Mouse (Mus musculus) stomach, embryonic 14.5 days (tissue): Measurements from ENCODE around the gene Dok7. TPM values are rescaled to one million over a fixed set of nuclear protein-coding genes. Genes with fewer than 3 reads are reported as not detected.

Experiments used
- ATAC-seq: fragments of 200-750 bp; cut with Nextera tagmentation; 2 replicates; pipeline ENCODE4 v1.8.0; 2017; ENCODE audit warnings: low read depth, moderate TSS enrichment; ENCODE audit not compliant: insufficient number of reproducible peaks, insufficient read depth, low FRiP score
- H3K27ac ChIP-seq: fragments of 300-500 bp; sonication (generic); 2 replicates; pipeline ENCODE4 v1.5.1; 2014; ENCODE audit warnings: mild to moderate bottlenecking, low read length, moderate library complexity, mixed read lengths
- H3K27me3 ChIP-seq: fragments of 300-500 bp; sonication (generic); 2 replicates; pipeline ENCODE4 v1.6.1; 2014; ENCODE audit warnings: low read length, control low read depth, mixed read lengths; ENCODE audit not compliant: control insufficient read depth, insufficient read depth
- H3K36me3 ChIP-seq: fragments of 300-500 bp; sonication (generic); 2 replicates; pipeline ENCODE4 v1.6.1; 2014; ENCODE audit warnings: mild to moderate bottlenecking, control low read depth, low read length, moderate library complexity, mixed read lengths; ENCODE audit not compliant: control insufficient read depth, insufficient read depth
- H3K4me1 ChIP-seq: fragments of 300-500 bp; sonication (generic); 2 replicates; pipeline ENCODE4 v1.6.1; 2014; ENCODE audit warnings: low read length, control low read depth, mixed read lengths; ENCODE audit not compliant: control insufficient read depth, insufficient read depth
- H3K4me2 ChIP-seq: fragments of 300-500 bp; sonication (generic); replicated peaks from 2 replicates; pipeline ENCODE4 v1.6.1; 2014; ENCODE audit warnings: low read depth, low read length, control low read depth
- H3K4me3 ChIP-seq: fragments of 300-500 bp; sonication (generic); 2 replicates; pipeline ENCODE4 v1.5.1; 2014; ENCODE audit warnings: low read depth, low read length, control low read depth
- H3K9ac ChIP-seq: fragments of 300-500 bp; sonication (generic); replicated peaks from 2 replicates; pipeline ENCODE4 v1.6.1; 2014; ENCODE audit warnings: low read depth, mild to moderate bottlenecking, control low read depth, low read length, moderate library complexity, mixed read lengths
- H3K9me3 ChIP-seq: fragments of 300-500 bp; sonication (generic); 2 replicates; pipeline ENCODE4 v1.6.1; 2016; ENCODE audit warnings: low read depth, low read length, control low read depth; ENCODE audit not compliant: control insufficient read depth
- WGBS: fragments of 180-500 bp; shearing (Covaris S2); extraction: QIAGEN DNeasy Blood & Tissue Kit; methylation state at CpG from one replicate; pipeline ENCODE4 v1.1.7; 2014; 5-methylcytosine and 5-hydroxymethylcytosine counted together
- polyA plus RNA-seq: library from polyadenylated mRNA; unstranded; fragments of >200 nt; fragmentation: Nextera tagmentation; extraction: Ambion mirVana; gene quantifications from 2 replicates; pipeline ENCODE4 v1.2.1, GENCODE M21; 2014

Dok7 gene
- polyA plus RNA-seq, 1 experiment from 2014 or later = 0.71 TPM

DNA sequence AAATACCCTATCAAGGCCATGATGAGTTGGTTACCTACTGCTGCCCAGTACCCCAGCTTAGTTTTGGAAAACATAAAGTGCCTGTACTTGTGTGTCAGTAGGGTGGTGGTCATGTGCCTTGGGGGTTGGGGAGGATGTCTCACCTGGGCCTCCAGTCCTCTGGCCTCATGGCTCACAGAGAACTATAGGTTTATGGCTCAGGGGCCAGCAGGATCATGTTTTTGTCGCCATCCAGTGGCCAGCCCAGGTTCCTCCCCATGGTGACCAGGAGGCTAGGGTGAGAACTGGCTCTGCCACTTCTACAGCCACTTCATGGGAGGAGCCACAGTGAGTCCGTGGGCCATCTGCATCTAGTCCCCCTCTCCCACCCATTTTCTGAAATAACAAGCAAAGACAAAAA lies 31.6 kb upstream of the Dok7 start:
- WGBS = 20% methylated on average over 2 of the region's 2 CpGs
- Histone ChIP-seq H3K4me3 (no peak overlapping the region), H3K36me3 (peaks cover 70% of the 10 kb centered on the region), H3K4me2 (no peak overlapping the region), H3K9me3 (no peaks in the 10 kb centered on the region), H3K27ac (no peak overlapping the region), H3K4me1 (peaks cover 2% of the 10 kb centered on the region; the same call in 1 of the 2 replicates), H3K27me3 (no peaks in the 10 kb centered on the region), H3K9ac (no peak overlapping the region)
- peak; percentile 31; the same call in 1 of the 2 replicates for ATAC-seq

DNA sequence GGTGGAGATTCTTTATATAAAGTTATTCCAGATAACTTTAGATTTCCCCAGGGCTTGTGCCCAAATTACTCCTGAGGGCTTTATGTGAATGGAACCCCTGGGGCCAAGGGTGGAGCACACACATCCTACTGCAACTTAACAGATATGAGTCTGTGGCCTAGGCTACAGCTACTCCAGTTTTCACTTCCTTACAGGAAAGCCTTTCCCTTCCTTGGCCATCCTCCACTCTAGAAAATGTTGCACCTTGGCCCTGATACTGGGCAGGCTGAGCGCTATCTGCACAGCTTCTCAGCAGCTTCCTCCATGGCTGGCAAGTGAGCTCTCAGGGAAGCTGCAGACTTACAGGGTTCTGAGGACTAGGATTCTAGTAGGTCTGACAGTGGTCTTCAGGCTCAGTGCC lies 27.3 kb upstream of the Dok7 start:
- H3K36me3 ChIP-seq = peaks cover 67% of the 10 kb centered on the region
- no peak for ATAC-seq
- no peak overlapping the region for H3K9ac ChIP-seq
- no peaks in the 10 kb centered on the region for H3K4me1 ChIP-seq
- no peak overlapping the region for H3K27ac ChIP-seq
- no peaks in the 10 kb centered on the region for H3K27me3 ChIP-seq
- H3K4me2 ChIP-seq = no peak overlapping the region
- 100% methylated on average over 1 of the region's 1 CpGs for WGBS
- H3K4me3 ChIP-seq = no peak overlapping the region
- no peaks in the 10 kb centered on the region for H3K9me3 ChIP-seq

- H3K27me3 ChIP-seq = no peaks in the 10 kb centered on the region
- no peak overlapping the region for H3K4me3 ChIP-seq
- H3K36me3 ChIP-seq = peaks cover 67% of the 10 kb centered on the region
- H3K4me2 ChIP-seq = no peak overlapping the region
- WGBS = 89% methylated on average over 5 of the region's 5 CpGs
- no peak for ATAC-seq
- no peak overlapping the region for H3K27ac ChIP-seq
- H3K9ac ChIP-seq = no peak overlapping the region
- no peaks in the 10 kb centered on the region for H3K4me1 ChIP-seq
- no peaks in the 10 kb centered on the region for H3K9me3 ChIP-seq
These were observed 26.8 kb upstream of the Dok7 start for GRCm38 (mm10) chr5:35029755-35030154.

GRCm38 (mm10) chr5:35033068-35033467 lies 23.5 kb upstream of the Dok7 start:
- ATAC-seq = 0 out of 2 replicates have a peak, but pooled peaks have one; percentile 14
- Histone ChIP-seq H3K9ac (no peak overlapping the region), H3K9me3 (no peaks in the 10 kb centered on the region), H3K4me3 (no peak overlapping the region), H3K27ac (no peak overlapping the region), H3K36me3 (peaks cover 44% of the 10 kb centered on the region), H3K4me1 (no peaks in the 10 kb centered on the region), H3K4me2 (no peak overlapping the region), H3K27me3 (no peaks in the 10 kb centered on the region)
- 79% methylated on average over 5 of the region's 5 CpGs for WGBS

DNA sequence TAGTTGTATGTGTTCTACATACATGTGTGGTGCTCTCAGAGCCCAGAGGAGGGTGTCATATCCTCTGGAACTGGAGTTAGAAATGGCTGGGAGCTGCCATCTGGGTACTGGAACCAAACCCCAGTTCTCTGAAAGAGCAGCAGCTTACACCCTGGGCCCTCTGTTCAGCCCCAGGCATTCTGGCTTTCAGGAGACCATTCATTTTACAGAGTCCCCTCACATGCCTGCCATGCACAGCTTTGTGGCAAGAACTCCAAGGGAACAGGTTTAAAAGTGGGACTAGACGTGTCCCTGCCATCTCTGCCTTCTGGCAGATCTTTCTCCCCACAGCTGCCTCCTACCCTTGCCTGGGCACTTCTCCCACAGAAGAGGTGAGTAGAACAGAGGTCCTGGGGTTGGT lies 22.9 kb upstream of the Dok7 start:
- peaks cover 39% of the 10 kb centered on the region for H3K36me3 ChIP-seq
- no peak overlapping the region for H3K9ac ChIP-seq
- H3K4me3 ChIP-seq = no peak overlapping the region
- no peak overlapping the region for H3K4me2 ChIP-seq
- H3K27ac ChIP-seq = no peak overlapping the region
- H3K9me3 ChIP-seq = no peaks in the 10 kb centered on the region
- no peaks in the 10 kb centered on the region for H3K27me3 ChIP-seq
- ATAC-seq = no peak
- 88% methylated on average over 1 of the region's 1 CpGs for WGBS
- no peaks in the 10 kb centered on the region for H3K4me1 ChIP-seq

DNA sequence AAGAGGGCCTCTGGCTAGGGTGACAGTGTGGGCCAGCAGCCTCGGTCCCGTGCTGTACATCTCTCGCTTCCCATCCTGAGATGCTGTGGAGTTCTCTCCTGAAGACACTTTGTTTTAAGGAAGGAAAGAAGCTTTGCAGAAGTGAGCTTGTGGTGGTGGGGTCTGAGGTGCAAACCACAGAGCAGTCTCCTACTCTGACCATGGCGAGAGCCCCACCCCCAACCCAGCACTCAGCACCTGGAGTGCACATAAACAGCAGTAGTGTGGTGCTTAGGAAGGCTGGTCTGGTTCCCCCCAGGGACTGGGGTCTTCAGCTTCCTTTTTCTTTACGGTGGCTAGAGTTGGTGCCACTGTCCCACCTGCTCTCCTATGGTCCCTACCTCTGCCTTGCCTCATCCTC lies 21.4 kb upstream of the Dok7 start:
- Histone ChIP-seq H3K4me2 (no peak overlapping the region), H3K36me3 (peaks cover 24% of the 10 kb centered on the region), H3K27me3 (no peaks in the 10 kb centered on the region), H3K27ac (no peak overlapping the region), H3K9ac (no peak overlapping the region), H3K4me1 (no peaks in the 10 kb centered on the region), H3K4me3 (no peak overlapping the region), H3K9me3 (no peaks in the 10 kb centered on the region)
- 86% methylated on average over 5 of the region's 5 CpGs for WGBS
- ATAC-seq = no peak

DNA sequence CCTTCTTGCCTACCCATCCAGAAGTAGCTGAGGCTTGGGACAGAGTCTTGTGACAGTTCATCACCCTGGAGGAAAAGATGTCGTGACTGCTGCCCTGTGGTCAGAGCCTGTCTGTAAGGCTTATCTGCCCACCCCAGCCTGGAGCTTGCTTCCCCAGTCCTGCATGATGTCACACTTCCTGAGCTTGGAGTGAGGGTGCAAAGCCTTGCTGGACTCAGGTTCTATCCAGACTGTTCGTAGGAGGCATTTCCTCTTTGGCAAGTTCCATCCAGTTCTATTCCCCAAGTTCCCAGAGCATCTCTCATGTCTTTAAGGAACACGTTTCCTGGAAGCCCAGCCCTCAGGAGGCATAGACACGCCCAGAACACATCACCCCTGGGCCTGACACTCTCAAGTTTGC lies 20.8 kb upstream of the Dok7 start:
- no peak overlapping the region for H3K4me3 ChIP-seq
- no peak for ATAC-seq
- no peaks in the 10 kb centered on the region for H3K27me3 ChIP-seq
- no peak overlapping the region for H3K27ac ChIP-seq
- no peaks in the 10 kb centered on the region for H3K9me3 ChIP-seq
- 69% methylated on average over 4 of the region's 4 CpGs for WGBS
- no peak overlapping the region for H3K9ac ChIP-seq
- H3K4me2 ChIP-seq = no peak overlapping the region
- H3K4me1 ChIP-seq = no peaks in the 10 kb centered on the region
- H3K36me3 ChIP-seq = peaks cover 20% of the 10 kb centered on the region

GRCm38 (mm10) chr5:35037438-35037837 lies 19.1 kb upstream of the Dok7 start:
- H3K9me3 ChIP-seq = no peaks in the 10 kb centered on the region
- no peak overlapping the region for H3K9ac ChIP-seq
- no peaks in the 10 kb centered on the region for H3K4me1 ChIP-seq
- no peak overlapping the region for H3K4me2 ChIP-seq
- no peak overlapping the region for H3K4me3 ChIP-seq
- 0 out of 2 replicates have a peak overlapping the region, but pooled peaks have one; percentile 24 for H3K27ac ChIP-seq
- ATAC-seq = no peak
- peaks cover 10% of the 10 kb centered on the region for H3K36me3 ChIP-seq
- H3K27me3 ChIP-seq = no peaks in the 10 kb centered on the region

- Histone ChIP-seq H3K4me3 (no peak within 1 kb of the TSS), H3K9me3 (no peaks in the 10 kb centered on the region), H3K36me3 (no peaks in the 10 kb centered on the region), H3K9ac (no peak within 1 kb of the TSS), H3K4me1 (no peaks in the 10 kb centered on the region), H3K4me2 (no peak within 1 kb of the TSS), H3K27me3 (no peaks in the 10 kb centered on the region), H3K27ac (no peak within 1 kb of the TSS)
- 37% methylated on average over 6 of the region's 6 CpGs for WGBS
- ATAC-seq = no peak
These were observed 15.2 kb upstream of the Dok7 start, which contains the start of gene Hgfac for GRCm38 (mm10) chr5:35041268-35041829. Gene Hgfac (plus strand): TSS chr5:35041509.
